Mouse (Mus musculus) layer of hippocampus, adult 9-11 months (tissue): ENCODE data around the gene Tmed10.

ENCODE experiments used
- DNase-seq: peaks from one replicate; pipeline ENCODE4 v3.0.0; 2022

Tmed10 gene

GRCm38 (mm10) chr12:85305247-85305892 is 69.3 kb downstream of the Tmed10 start:
- peak; percentile 88 for DNase-seq

- DNase-seq = no peak
These were observed 69.9 kb downstream of the Tmed10 start for GRCm38 (mm10) chr12:85304725-85305124.

- DNase-seq = no peak
These were observed 71.4 kb downstream of the Tmed10 start for GRCm38 (mm10) chr12:85303256-85303655.

GRCm38 (mm10) chr12:85298835-85299180 is 75.8 kb downstream of the Tmed10 start:
- no peak for DNase-seq

GRCm38 (mm10) chr12:85298127-85298834 is 76.4 kb downstream of the Tmed10 start:
- no peak for DNase-seq

- no peak for DNase-seq
These were observed 77.2 kb downstream of the Tmed10 start for GRCm38 (mm10) chr12:85297345-85297997.

GRCm38 (mm10) chr12:85296915-85297314 is 77.7 kb downstream of the Tmed10 start:
- no peak for DNase-seq

GRCm38 (mm10) chr12:85295506-85295905 is 79.1 kb downstream of the Tmed10 start:
- DNase-seq = no peak

GRCm38 (mm10) chr12:85292906-85293305 is 81.7 kb downstream of the Tmed10 start:
- no peak for DNase-seq

GRCm38 (mm10) chr12:85292288-85292687 is 82.4 kb downstream of the Tmed10 start:
- no peak for DNase-seq

- no peak for DNase-seq
These were observed 83.1 kb downstream of the Tmed10 start for GRCm38 (mm10) chr12:85291541-85291940.

GRCm38 (mm10) chr12:85290633-85291032 is 84.0 kb downstream of the Tmed10 start:
- no peak for DNase-seq
